In the genomic region with DNA sequence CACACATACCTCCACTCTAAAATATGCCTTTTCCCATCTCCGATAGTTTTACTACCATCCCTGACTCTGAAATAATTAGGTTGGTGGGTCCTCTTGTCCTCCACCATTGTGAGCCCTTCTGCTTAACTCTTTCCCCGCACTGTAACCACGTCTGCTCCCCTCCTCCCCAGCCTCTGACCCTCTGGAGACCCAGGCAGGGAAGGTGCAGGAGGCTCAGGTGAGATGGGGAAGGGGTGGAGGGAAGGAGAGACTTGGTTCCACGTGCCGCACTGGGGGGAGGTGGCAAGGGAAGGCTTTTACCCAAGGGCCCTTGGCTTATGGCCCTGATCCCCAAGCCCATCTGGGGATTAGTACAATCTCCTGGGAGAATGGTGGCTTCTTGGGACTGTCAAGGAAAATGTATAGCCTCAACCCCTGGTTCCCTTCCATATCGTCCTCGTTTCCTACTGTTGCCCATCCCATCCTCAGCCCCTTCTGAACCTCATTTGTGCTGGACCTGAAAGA, we compare ENCODE assay signal across 8 mouse cellular contexts. TPM values are rescaled to one million over a fixed set of nuclear protein-coding genes. Genes with fewer than 3 reads are reported as not detected.
DNase-seq lines count a peak whose midpoint lies in the region; ATAC-seq and TF ChIP-seq lines count a peak whose summit lies in the region.

A gene (minus strand): TSS at position 51 of the 504 bp plus-strand sequence.

- H3K4me1 ChIP-seq in erythroblast, embryonic 14.5 days (ENCODE audit: control insufficient read depth): peaks cover 68% of the 10 kb centered on the region
- H3K4me1 ChIP-seq in G1E (ENCODE audit: insufficient read depth, low read depth, low read length): peaks cover 44% of the 10 kb centered on the region
- peaks cover 14% of the 10 kb centered on the region for H3K4me1 ChIP-seq in forebrain, embryonic 14.5 days (ENCODE audit: control insufficient read depth, insufficient read depth, low read length)
- peaks cover 14% of the 10 kb centered on the region for H3K4me1 ChIP-seq in limb, embryonic 14.5 days (ENCODE audit: control insufficient read depth, insufficient read depth, low read length)

- no peaks in the 10 kb centered on the region for H3K27me3 ChIP-seq in erythroblast, embryonic 14.5 days (ENCODE audit: control insufficient read depth)
- no peaks in the 10 kb centered on the region for H3K27me3 ChIP-seq in G1E (ENCODE audit: insufficient read depth, low read length)
- no peaks in the 10 kb centered on the region for H3K27me3 ChIP-seq in forebrain, embryonic 14.5 days (replicated peaks; ENCODE audit: control insufficient read depth, insufficient read depth, low read length)
- no peaks in the 10 kb centered on the region for H3K27me3 ChIP-seq in limb, embryonic 14.5 days (ENCODE audit: control insufficient read depth, insufficient read depth, low read length)

- no peaks in the 10 kb centered on the region for H3K9me3 ChIP-seq in erythroblast, embryonic 14.5 days (ENCODE audit: control insufficient read depth, low read length)
- H3K9me3 ChIP-seq in G1E (replicated peaks): no peaks in the 10 kb centered on the region
- no peaks in the 10 kb centered on the region for H3K9me3 ChIP-seq in forebrain, embryonic 14.5 days (replicated peaks; ENCODE audit: control insufficient read depth, low read length)
- H3K9me3 ChIP-seq in limb, embryonic 14.5 days (ENCODE audit: control insufficient read depth, low read length): no peaks in the 10 kb centered on the region

- TF ChIP-seq POLR2A in limb, embryonic 14.5 days (IDR thresholded peaks at IDR 0.05; ENCODE audit: borderline replicate concordance, extremely low read depth, insufficient read depth, insufficient read length): no peak

- H3K36me3 ChIP-seq in erythroblast, embryonic 14.5 days (ENCODE audit: control insufficient read depth): peaks cover 12% of the 10 kb centered on the region
- H3K36me3 ChIP-seq in G1E (replicated peaks): peaks cover 33% of the 10 kb centered on the region
- peaks cover under 1% of the 10 kb centered on the region; the same call in 1 of the 2 replicates for H3K36me3 ChIP-seq in forebrain, embryonic 14.5 days (ENCODE audit: control insufficient read depth, insufficient read depth, low read length)
- H3K36me3 ChIP-seq in limb, embryonic 14.5 days (ENCODE audit: control insufficient read depth, insufficient read depth, low read length): peaks cover 11% of the 10 kb centered on the region; the same call in 1 of the 2 replicates

- no peak for ATAC-seq in erythroblast, adult 5-6 weeks (replicated peaks; ENCODE audit: low FRiP score, poor library complexity, severe bottlenecking)
- no peak for ATAC-seq in G1E (ENCODE audit: extremely low read depth, insufficient number of reproducible peaks, low FRiP score, poor library complexity, severe bottlenecking)
- ATAC-seq in forebrain, embryonic 14.5 days: no peak
- no peak for ATAC-seq in limb, embryonic 14.5 days (ENCODE audit: low FRiP score, low read depth)

- H3K4me3 ChIP-seq in erythroblast, embryonic 14.5 days (replicated peaks): peak within 1 kb of the TSS; percentile 81
- peak within 1 kb of the TSS; percentile 89 for H3K4me3 ChIP-seq in G1E (ENCODE audit: low read depth, low read length)
- H3K4me3 ChIP-seq in forebrain, embryonic 14.5 days (ENCODE audit: low read depth, low read length): peak within 1 kb of the TSS; percentile 71
- peak within 1 kb of the TSS; percentile 72 for H3K4me3 ChIP-seq in limb, embryonic 14.5 days (replicated peaks; ENCODE audit: low read length)

- H3K9ac ChIP-seq in forebrain, embryonic 14.5 days (ENCODE audit: low read length): peak within 1 kb of the TSS; percentile 74
- H3K9ac ChIP-seq in limb, embryonic 14.5 days (ENCODE audit: low read depth, low read length, severe bottlenecking): peak within 1 kb of the TSS; percentile 72

- 60% methylated on average over 7 of the region's 7 CpGs for WGBS in forebrain, embryonic 14.5 days
- WGBS in limb, embryonic 14.5 days: 55% methylated on average over 7 of the region's 7 CpGs

- H3K27ac ChIP-seq in forebrain, embryonic 14.5 days (ENCODE audit: low read depth, low read length): no peak within 1 kb of the TSS
- no peak within 1 kb of the TSS for H3K27ac ChIP-seq in limb, embryonic 14.5 days (replicated peaks; ENCODE audit: low read depth, low read length)

- no peak for TF ChIP-seq CTCF in G1E (IDR thresholded peaks at IDR 0.05; ENCODE audit: low read depth, low read length)

- DNase-seq in G1E (ENCODE audit: low spot score): no peak
- DNase-seq in forebrain, embryonic 14.5 days (ENCODE audit: low spot score): no peak
- DNase-seq in heart, postnatal 4 days: no peak
- DNase-seq in limb, embryonic 14.5 days (ENCODE audit: low spot score): no peak
- DNase-seq in retina, postnatal 1 day: peak; percentile 38
- no peak for DNase-seq in ovary, postnatal 10 days (ENCODE audit: low spot score)

- peak within 1 kb of the TSS; percentile 76 for H3K4me2 ChIP-seq in forebrain, embryonic 14.5 days (ENCODE audit: low read length)
- peak within 1 kb of the TSS; percentile 74 for H3K4me2 ChIP-seq in limb, embryonic 14.5 days (replicated peaks; ENCODE audit: low read depth, low read length, severe bottlenecking)

RNA-seq across cellular contexts. Expression of the gene that starts here (rescaled TPM):
- polyA plus RNA-seq in erythroblast, embryonic 14.5 days (2012): 20.1 and 21.4 TPM in 2 replicates
- total RNA-seq in erythroblast, adult 5-6 weeks (2015; ENCODE audit: low replicate concordance): 2.9 and 3.8 TPM in 2 replicates
- 2.2 and 3.6 TPM in 2 replicates for total RNA-seq in erythroblast, adult 5-6 weeks (2017; ENCODE audit: low replicate concordance)
- total RNA-seq in G1E (2014; fragmentation: Nextera tagmentation) (21.1 and 30.4 TPM in 2 replicates), G1E (2017) (9.5 and 10.7 TPM in 2 replicates)
- 109 and 136 TPM in 2 replicates for polyA plus RNA-seq in G1E (2012)
- 61.0 and 62.4 TPM in 2 replicates for polyA plus RNA-seq in forebrain, embryonic 14.5 days (2014; fragmentation: Nextera tagmentation; extraction: Ambion mirVana)
- 10 to 100 TPM; 14.4 to 14.5 TPM for total RNA-seq in heart, postnatal 4 days (2021)
- polyA plus RNA-seq in limb, embryonic 14.5 days (2012; rRNA removed): 27.4 and 31.0 TPM in 2 replicates
- 37.4 and 41.9 TPM in 2 replicates for polyA plus RNA-seq in limb, embryonic 14.5 days (2014; fragmentation: Nextera tagmentation; extraction: Ambion mirVana)
